Mouse (Mus musculus): ENCODE results near the gene Supt6. TPM values are rescaled to one million over a fixed set of nuclear protein-coding genes. Genes with fewer than 3 reads are reported as not detected.

Gene Supt6
- polyA plus RNA-seq, 1 experiment, result 39.9 TPM

DNA sequence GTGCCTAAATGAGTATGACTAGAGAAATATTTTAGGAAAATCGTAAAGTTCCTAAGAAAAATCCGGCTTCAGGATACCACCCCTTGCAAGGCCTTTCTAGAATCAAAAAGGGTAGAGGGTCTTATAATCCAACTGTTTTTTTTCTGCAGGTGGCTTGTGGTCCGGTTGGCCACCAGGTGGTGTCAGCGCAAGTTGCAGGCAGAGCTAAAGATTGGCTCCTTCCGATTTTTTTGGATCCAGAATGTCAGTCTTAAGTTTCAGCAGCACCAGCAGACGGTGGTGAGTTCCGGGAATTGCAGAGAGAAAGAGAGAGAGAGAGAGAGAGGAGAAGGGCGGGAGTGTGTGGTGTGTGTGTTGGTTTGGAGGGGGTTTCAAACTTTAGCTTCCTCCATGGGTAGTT, 16.8 kb upstream of the Supt6 start:
- TF ChIP-seq CTCF (IDR thresholded peaks at IDR 0.05; ENCODE audit: extremely low read depth, insufficient read depth, low read length) (peak; percentile 50), POLR2A (IDR thresholded peaks at IDR 0.05; ENCODE audit: extremely low read depth, insufficient read depth, low read length) (no peak)
- peaks cover 5% of the 10 kb centered on the region; the same call in 1 of the 2 replicates for H3K4me1 ChIP-seq (ENCODE audit: control insufficient read depth, insufficient read depth, low read length)
- peak overlapping the region; percentile 99 for H3K4me3 ChIP-seq (ENCODE audit: insufficient read depth, low read length)
- H3K27ac ChIP-seq (ENCODE audit: insufficient read depth, low read length), result no peak overlapping the region

DNA sequence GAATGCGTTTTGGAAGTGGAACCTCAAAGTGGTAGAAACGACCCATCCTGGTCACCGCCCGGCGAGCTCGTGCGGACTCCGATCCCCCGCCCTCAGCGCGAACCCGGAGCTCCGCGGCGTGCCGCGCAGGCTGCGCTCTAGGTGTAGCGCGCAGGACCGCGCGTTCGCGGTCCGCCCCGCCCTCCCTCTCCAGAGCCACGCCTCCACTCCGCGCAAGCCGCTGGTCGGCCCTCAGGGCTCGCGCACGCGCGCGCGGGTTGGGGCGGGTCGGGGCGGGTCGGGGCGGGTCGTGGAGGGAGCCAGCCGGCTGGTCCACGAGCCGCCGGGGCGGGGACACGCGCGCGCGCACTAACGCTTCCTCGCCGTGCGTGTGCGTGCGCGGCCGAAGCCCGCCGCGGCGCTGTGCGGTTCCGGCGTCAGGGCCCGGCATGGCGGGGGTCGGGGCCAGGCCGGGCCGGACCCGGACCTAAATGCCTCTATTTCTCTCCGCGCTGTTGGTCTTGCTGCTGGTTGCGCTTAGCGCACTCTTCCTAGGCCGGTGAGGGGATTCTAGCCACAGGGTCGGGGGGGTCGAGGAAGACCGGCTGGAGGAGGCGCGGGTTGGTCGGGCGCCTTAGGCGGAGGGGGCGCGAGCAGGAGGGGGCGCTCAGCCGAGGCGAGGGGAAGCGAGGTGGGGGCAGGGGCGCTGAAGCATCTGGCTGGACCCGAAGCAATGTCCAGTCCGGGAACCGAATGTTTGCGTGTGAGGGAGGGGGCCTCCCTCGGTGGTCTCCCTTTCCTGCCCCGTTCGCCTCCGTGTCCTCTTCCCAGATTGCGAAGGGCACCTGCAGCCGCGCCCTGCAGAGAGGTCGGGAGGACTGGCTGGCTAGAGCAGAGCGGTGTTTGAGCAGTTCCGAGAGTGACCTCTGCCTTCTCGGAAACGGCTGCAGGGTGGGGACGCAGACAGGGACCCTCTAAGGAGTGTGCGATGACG, 15.9 kb upstream of the Supt6 start, which contains the start of gene 2610507B11Rik:
TSS of gene 2610507B11Rik (plus strand) at position 373 of the 973 bp plus-strand sequence.
- peaks cover 5% of the 10 kb centered on the region; the same call in 1 of the 2 replicates for H3K4me1 ChIP-seq (ENCODE audit: control insufficient read depth, insufficient read depth, low read length)
- peak within 1 kb of the TSS; percentile 99 for H3K4me3 ChIP-seq (ENCODE audit: insufficient read depth, low read length)
- TF ChIP-seq POLR2A (IDR thresholded peaks at IDR 0.05; ENCODE audit: extremely low read depth, insufficient read depth, low read length) (peak; percentile 47; the same call in 1 of the 2 replicates), CTCF (IDR thresholded peaks at IDR 0.05; ENCODE audit: extremely low read depth, insufficient read depth, low read length) (no peak)
- H3K27ac ChIP-seq (ENCODE audit: insufficient read depth, low read length), result peak within 1 kb of the TSS; percentile 60

DNA sequence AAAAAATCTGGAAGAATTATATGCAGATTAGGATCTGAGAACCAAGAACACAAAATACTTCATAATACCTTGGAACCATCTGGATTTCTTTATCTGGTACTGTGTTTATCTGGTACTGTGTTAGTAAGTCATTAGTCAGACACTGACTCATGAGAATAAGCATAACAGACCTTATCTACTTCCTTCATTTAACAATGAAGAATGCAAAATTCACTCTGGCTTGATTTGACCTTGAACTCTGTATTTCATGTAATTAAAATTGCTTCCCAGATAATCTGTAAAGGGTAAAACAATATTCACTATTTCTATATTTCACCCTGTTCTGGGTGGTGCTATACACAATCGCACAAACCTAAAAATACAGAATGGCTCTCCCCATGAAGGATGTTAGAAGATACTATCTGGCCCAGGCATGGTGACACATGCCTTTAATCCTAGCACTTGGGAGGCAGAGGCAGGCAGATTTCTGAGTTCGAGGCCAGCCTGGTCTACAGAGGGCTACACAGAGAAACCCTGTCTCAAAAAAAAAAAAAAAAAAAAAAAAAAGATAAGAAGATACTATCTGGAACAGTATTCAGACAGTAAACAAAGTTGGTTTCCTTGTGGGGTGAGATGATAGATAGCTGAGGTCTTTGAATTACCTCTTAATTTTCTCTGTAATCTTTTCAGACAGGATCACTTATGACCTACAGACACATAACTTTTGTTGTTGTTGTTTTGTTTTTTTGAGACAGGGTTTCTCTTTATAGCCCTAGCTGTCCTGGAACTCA, 14.9 kb upstream of the Supt6 start:
- Histone ChIP-seq H3K4me1 (ENCODE audit: control insufficient read depth, insufficient read depth, low read length) (peaks cover 5% of the 10 kb centered on the region; the same call in 1 of the 2 replicates), H3K27ac (ENCODE audit: insufficient read depth, low read length) (no peak overlapping the region), H3K4me3 (ENCODE audit: insufficient read depth, low read length) (peak overlapping the region; percentile 99)
- TF ChIP-seq POLR2A (IDR thresholded peaks at IDR 0.05; ENCODE audit: extremely low read depth, insufficient read depth, low read length) (no peak), CTCF (IDR thresholded peaks at IDR 0.05; ENCODE audit: extremely low read depth, insufficient read depth, low read length) (no peak)

DNA sequence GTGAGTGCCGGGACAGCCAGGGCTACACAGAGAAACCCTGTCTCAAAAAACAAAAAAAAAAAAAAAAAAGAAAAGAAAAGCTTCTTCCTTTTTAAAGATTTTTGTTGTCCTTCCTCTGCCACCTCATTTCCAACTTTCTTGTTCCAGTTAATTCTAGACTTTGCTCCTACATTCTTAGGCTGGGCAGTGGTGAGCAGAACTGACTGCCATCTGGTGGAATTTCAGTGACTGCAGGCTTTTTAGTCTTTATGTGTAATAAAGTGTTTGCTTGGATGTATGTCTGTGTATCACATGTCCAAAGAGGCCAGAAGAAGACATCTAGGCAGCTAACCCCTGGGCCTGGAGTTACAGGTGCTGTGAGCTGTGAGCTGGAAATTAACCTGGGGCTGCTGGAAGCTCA, 10.8 kb upstream of the Supt6 start:
- no peak overlapping the region for H3K4me3 ChIP-seq (ENCODE audit: insufficient read depth, low read length)
- no peak for TF ChIP-seq CTCF (IDR thresholded peaks at IDR 0.05; ENCODE audit: extremely low read depth, insufficient read depth, low read length)
- TF ChIP-seq POLR2A (IDR thresholded peaks at IDR 0.05; ENCODE audit: extremely low read depth, insufficient read depth, low read length), result no peak

DNA sequence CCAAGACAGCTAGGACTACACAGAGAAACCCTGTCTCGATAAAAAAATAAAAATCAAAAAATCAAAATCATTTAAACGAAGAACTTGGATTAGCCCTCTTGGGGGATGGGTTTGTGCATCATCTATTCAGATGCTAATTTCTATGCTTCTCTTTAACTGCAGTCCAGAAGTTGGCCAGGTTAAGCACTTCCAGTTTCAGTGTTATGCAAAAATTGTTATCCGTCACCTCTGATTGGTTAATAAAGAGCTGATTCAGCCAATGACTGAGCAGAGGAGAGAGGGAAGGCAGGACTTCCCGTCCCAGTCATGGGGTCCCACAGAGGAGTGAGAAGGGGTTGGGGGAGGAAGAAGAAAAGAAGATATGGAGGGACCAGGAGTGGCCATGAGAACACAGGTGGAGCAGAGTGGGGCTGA, 1.9 kb upstream of the Supt6 start:
- Histone ChIP-seq H3K4me3 (ENCODE audit: insufficient read depth, low read length) (no peak overlapping the region), H3K4me1 (ENCODE audit: control insufficient read depth, insufficient read depth, low read length) (peaks cover 3% of the 10 kb centered on the region; the same call in 1 of the 2 replicates), H3K27ac (ENCODE audit: insufficient read depth, low read length) (no peak overlapping the region)
- TF ChIP-seq CTCF (IDR thresholded peaks at IDR 0.05; ENCODE audit: extremely low read depth, insufficient read depth, low read length), result no peak
- no peak for TF ChIP-seq POLR2A (IDR thresholded peaks at IDR 0.05; ENCODE audit: extremely low read depth, insufficient read depth, low read length)

More for the DNA sequence above, 10.8 kb upstream of the Supt6 start:
- Histone ChIP-seq H3K27ac (ENCODE audit: insufficient read depth, low read length) (no peak overlapping the region), H3K4me1 (ENCODE audit: control insufficient read depth, insufficient read depth, low read length) (no peaks in the 10 kb centered on the region)

DNA sequence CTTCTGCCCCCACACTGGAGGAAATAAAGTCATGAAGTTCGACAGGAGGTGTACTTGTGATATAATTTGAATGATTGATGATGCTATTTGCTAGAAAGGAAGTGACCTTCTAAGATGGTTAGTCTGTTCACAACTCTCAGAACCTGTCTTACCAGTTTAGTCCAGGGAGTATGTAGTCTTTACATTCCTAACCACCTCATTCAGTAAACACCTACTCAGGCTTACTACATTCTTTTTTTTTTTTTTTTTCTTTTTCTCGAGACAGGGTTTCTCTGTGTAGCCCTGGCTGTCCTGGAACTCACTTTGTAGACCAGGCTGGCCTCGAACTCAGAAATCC, 1.2 kb upstream of the Supt6 start:
- Histone ChIP-seq H3K4me3 (ENCODE audit: insufficient read depth, low read length) (peak overlapping the region; percentile 87; the same call in 1 of the 2 replicates), H3K4me1 (ENCODE audit: control insufficient read depth, insufficient read depth, low read length) (peaks cover 3% of the 10 kb centered on the region; the same call in 1 of the 2 replicates), H3K27ac (ENCODE audit: insufficient read depth, low read length) (no peak overlapping the region)
- no peak for TF ChIP-seq POLR2A (IDR thresholded peaks at IDR 0.05; ENCODE audit: extremely low read depth, insufficient read depth, low read length)
- TF ChIP-seq CTCF (IDR thresholded peaks at IDR 0.05; ENCODE audit: extremely low read depth, insufficient read depth, low read length), result no peak

DNA sequence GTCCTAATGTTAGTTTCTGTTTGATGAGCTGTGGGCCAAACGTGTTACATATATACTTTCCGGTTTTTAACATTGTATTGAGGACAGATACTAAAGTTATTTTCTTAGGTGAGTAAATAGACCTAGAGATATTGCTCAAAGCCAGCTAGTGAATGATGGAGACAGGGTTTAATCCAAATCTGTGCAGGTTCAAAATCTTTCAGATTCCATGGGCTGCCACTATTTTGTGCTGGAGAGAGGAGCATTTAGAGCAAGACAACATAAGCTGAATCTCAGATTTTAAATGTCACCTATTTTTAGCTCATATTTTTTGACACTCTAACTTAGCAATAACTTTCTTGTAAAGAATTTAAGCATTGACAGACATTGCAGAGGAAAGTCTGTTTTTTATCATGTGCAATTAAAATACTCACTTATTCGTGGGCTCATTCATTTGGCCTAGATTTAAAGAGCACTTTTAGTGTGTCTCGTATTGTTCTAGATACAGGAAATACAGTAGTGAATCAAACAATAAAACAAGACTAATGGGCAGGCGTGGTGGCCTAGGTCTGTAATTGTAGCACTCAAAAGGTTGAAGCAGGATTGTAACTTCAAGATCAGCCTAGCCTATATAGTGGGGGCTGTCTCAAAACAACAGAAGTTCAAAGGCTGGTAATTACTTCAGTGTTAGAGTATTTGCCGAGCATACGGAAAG, 678 bp upstream of the Supt6 start:
- no peak overlapping the region for H3K27ac ChIP-seq (ENCODE audit: insufficient read depth, low read length)
- H3K4me3 ChIP-seq (ENCODE audit: insufficient read depth, low read length), result peak overlapping the region; percentile 87
- TF ChIP-seq POLR2A (IDR thresholded peaks at IDR 0.05; ENCODE audit: extremely low read depth, insufficient read depth, low read length), result no peak
- TF ChIP-seq CTCF (IDR thresholded peaks at IDR 0.05; ENCODE audit: extremely low read depth, insufficient read depth, low read length), result no peak
- H3K4me1 ChIP-seq (ENCODE audit: control insufficient read depth, insufficient read depth, low read length), result peaks cover 3% of the 10 kb centered on the region; the same call in 1 of the 2 replicates

DNA sequence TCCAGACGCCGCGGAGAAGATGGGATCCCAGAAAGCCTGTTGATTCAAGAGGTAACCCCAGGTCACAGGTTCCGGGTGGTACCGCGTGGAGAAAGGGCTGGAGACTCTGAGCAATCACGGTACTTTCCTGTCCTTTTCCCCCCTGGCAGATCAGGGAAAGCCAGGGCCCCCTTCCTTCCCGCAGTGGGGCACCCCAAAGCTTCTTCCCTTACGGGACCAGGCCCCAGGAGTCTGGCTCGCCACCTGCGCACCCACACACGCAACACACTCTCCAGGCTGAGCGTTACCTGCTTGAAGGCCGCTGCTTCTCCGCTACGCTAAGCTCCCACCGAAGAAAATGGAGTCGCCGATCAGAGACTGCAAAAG, 543 bp downstream of the Supt6 start:
- Histone ChIP-seq H3K4me3 (ENCODE audit: insufficient read depth, low read length) (peak overlapping the region; percentile 87), H3K27ac (ENCODE audit: insufficient read depth, low read length) (no peak overlapping the region), H3K4me1 (ENCODE audit: control insufficient read depth, insufficient read depth, low read length) (peaks cover 4% of the 10 kb centered on the region; the same call in 1 of the 2 replicates)
- TF ChIP-seq CTCF (IDR thresholded peaks at IDR 0.05; ENCODE audit: extremely low read depth, insufficient read depth, low read length) (no peak), POLR2A (IDR thresholded peaks at IDR 0.05; ENCODE audit: extremely low read depth, insufficient read depth, low read length) (no peak)
